Mouse (Mus musculus) ZHBTc4 (cell line): Measurements from ENCODE around the gene Kifc1.
"Not testable (repeated sequence)": the region's sequence is repeated elsewhere in the genome, so short reads cannot be mapped to it uniquely, and the experiment has no call there.

Source experiments
- DNase-seq: peaks from one replicate; pipeline ENCODE4 v3.0.0-alpha.2; 2011; ENCODE audit warnings: low read depth, low spot score

Gene Kifc1

GRCm38 (mm10) chr17:33919351-33920281 is 29.2 kb upstream of the Kifc1 start:
- peak; percentile 84 for DNase-seq

GRCm38 (mm10) chr17:33918293-33919203 is 28.1 kb upstream of the Kifc1 start:
- DNase-seq = peak; percentile 56

GRCm38 (mm10) chr17:33917656-33918292 is 27.3 kb upstream of the Kifc1 start:
- DNase-seq = no peak

GRCm38 (mm10) chr17:33916847-33917655 is 26.6 kb upstream of the Kifc1 start:
- DNase-seq = no peak

- DNase-seq = no peak
Observed at GRCm38 (mm10) chr17:33916294-33916693, 25.8 kb upstream of the Kifc1 start.

GRCm38 (mm10) chr17:33915671-33916250 is 25.3 kb upstream of the Kifc1 start, which contains the start of the genes Tapbp and Zbtb22:
Tapbp (plus strand) TSS chr17:33915899.
Zbtb22 (plus strand) TSS chr17:33915904.
- DNase-seq = peak; percentile 100

GRCm38 (mm10) chr17:33914969-33915391 is 24.5 kb upstream of the Kifc1 start:
- peak; percentile 83 for DNase-seq

GRCm38 (mm10) chr17:33913905-33914304 is 23.4 kb upstream of the Kifc1 start:
- DNase-seq = no peak

- no peak for DNase-seq
Observed at GRCm38 (mm10) chr17:33913264-33913663, 22.8 kb upstream of the Kifc1 start.

- peak; percentile 75 for DNase-seq
Observed at GRCm38 (mm10) chr17:33911813-33912414, 21.5 kb upstream of the Kifc1 start.

GRCm38 (mm10) chr17:33911052-33911812 is 20.8 kb upstream of the Kifc1 start:
- no peak for DNase-seq

- DNase-seq = peak; percentile 53
Observed at GRCm38 (mm10) chr17:33910346-33911051, 20.0 kb upstream of the Kifc1 start.

GRCm38 (mm10) chr17:33909869-33910250 is 19.4 kb upstream of the Kifc1 start:
- DNase-seq = peak; percentile 53

GRCm38 (mm10) chr17:33909077-33909868 is 18.8 kb upstream of the Kifc1 start, which contains the start of gene Daxx:
Daxx (plus strand) TSS chr17:33909414.
- DNase-seq = peak; percentile 100

- DNase-seq = no peak
Observed at GRCm38 (mm10) chr17:33908331-33909076, 18.0 kb upstream of the Kifc1 start.

- DNase-seq = not testable (repeated sequence)
Observed at GRCm38 (mm10) chr17:33904835-33905234, 14.4 kb upstream of the Kifc1 start, which contains the start of gene Platr17. Platr17 (plus strand) TSS chr17:33905135.
